Mouse (Mus musculus) frontal cortex, postnatal 36 days (tissue): ENCODE measurements around the gene Gm28051.
A peak's percentile ranks its signal among the peaks of the same experiment; 100 is the strongest.

Experiments
- DNase-seq, 2 experiments: peaks; one replicate each; pipeline ENCODE4 v3.0.0; 2022; ENCODE audit warnings: low spot score in 2 of 2

Gm28051 gene

GRCm38 (mm10) chr12:102686321-102686720 is 71.2 kb downstream of the Gm28051 start:
- DNase-seq: no peak

GRCm38 (mm10) chr12:102685523-102685931 is 72.0 kb downstream of the Gm28051 start:
- DNase-seq: no peak

- DNase-seq: no peak
Observed at GRCm38 (mm10) chr12:102684720-102685386, 72.7 kb downstream of the Gm28051 start.

GRCm38 (mm10) chr12:102683979-102684378 is 73.6 kb downstream of the Gm28051 start:
- DNase-seq: no peak

- no peak for DNase-seq
Observed at GRCm38 (mm10) chr12:102683438-102683837, 74.1 kb downstream of the Gm28051 start.

- DNase-seq: no peak
Observed at GRCm38 (mm10) chr12:102682722-102683299, 74.8 kb downstream of the Gm28051 start.

GRCm38 (mm10) chr12:102682085-102682484 is 75.5 kb downstream of the Gm28051 start:
- no peak for DNase-seq

- no peak for DNase-seq
Observed at GRCm38 (mm10) chr12:102681590-102681989, 76.0 kb downstream of the Gm28051 start.

- DNase-seq: no peak
Observed at GRCm38 (mm10) chr12:102678820-102679219, 78.7 kb downstream of the Gm28051 start.

- no peak for DNase-seq
Observed at GRCm38 (mm10) chr12:102677089-102677488, 80.5 kb downstream of the Gm28051 start.

- no peak for DNase-seq
Observed at GRCm38 (mm10) chr12:102674556-102674955, 83.0 kb downstream of the Gm28051 start.

- DNase-seq: peak in 1 of 2 experiments; percentile 52
Observed at GRCm38 (mm10) chr12:102674123-102674522, 83.4 kb downstream of the Gm28051 start.

GRCm38 (mm10) chr12:102672857-102673839 is 84.4 kb downstream of the Gm28051 start:
- DNase-seq: no peak

GRCm38 (mm10) chr12:102672176-102672575 is 85.4 kb downstream of the Gm28051 start:
- DNase-seq: no peak

GRCm38 (mm10) chr12:102670848-102671247 is 86.7 kb downstream of the Gm28051 start:
- no peak for DNase-seq
